Mouse (Mus musculus) ovary, adult 18-20 months (tissue): Measurements from ENCODE around the gene Ndufs4.

Source experiments
- DNase-seq: peaks from one replicate; pipeline ENCODE4 v3.0.0; 2022; ENCODE audit warnings: low spot score, mixed read lengths

Gene Ndufs4

DNA sequence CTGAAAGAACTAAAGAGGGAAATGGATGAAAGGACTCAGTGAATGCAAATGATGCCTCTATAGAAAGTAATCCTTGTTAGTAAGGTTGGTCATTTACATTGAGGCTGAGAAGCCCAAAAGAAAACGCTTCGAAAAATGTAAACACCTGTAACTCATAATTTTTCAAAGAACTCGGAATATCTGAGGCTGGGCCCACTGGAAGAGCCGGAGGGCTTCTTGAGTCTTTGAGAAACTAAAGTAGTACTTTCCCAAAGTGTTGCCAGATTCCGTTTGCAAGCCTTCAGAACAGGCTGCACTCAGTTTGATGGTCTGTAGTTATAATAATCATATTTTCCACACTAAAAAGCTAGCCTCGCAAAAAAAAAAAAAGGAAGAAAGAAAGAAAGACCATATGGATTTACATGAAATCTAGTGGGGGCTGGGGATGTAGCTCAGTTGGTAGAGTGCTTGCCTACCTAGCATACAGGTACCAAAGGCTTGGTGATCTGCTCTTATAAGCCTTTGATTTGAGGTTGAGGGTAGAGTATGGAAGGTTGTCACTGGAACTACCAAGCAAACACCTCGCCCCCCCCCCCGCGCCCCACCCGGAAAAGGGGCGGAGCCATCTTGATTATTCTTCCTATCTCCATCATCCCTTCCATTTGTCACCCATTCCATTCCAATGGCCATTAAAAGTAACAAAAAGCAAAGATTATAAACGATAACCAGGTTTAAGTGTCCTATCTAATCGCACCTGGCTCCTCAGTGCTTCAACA, at the start of gene Ndufs4:
Gene Ndufs4 (minus strand): TSS at position 48 of the 755 bp plus-strand sequence.
- DNase-seq: no peak

- no peak for DNase-seq
Measured at GRCm38 (mm10) chr13:114432491-114432890, 44.4 kb upstream of the Ndufs4 start.

DNA sequence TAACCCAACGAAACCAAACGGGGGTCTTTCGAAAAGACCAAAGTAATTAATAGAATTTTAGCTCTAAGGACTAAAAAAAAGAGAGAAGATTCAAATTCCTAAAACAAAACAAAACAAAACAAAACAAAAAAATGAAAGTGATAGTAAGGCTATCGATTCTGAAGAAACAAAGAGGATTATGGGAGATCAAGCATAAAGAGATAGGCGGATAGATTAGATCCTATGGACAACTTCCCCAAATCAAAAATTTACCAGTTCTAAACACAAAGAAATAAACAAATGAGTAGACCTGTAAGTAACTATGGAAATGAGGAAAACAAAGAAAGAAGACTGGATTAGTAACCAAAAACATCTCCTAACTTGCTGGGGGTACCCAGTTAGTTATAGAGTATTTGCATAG, 37.2 kb upstream of the Ndufs4 start:
- no peak for DNase-seq

DNA sequence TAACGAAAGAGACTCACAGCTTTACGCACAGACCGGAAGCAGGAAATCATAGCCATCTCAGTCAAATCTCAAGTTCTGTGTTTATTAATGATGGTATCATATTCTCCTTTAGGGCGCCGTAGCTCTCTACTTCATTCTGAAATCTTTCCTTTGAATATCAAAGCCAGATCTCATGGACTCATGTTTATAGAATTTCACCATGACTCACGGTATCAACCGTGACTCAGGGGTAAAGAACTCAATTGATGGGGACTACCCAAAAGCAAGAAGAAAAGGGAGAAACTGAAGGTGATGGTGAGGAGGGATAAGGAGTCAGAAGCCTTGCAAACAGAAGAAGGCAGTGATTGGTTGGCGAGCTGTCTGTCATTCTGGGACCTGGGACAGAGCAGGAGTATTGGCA, 32.2 kb upstream of the Ndufs4 start:
- no peak for DNase-seq

DNA sequence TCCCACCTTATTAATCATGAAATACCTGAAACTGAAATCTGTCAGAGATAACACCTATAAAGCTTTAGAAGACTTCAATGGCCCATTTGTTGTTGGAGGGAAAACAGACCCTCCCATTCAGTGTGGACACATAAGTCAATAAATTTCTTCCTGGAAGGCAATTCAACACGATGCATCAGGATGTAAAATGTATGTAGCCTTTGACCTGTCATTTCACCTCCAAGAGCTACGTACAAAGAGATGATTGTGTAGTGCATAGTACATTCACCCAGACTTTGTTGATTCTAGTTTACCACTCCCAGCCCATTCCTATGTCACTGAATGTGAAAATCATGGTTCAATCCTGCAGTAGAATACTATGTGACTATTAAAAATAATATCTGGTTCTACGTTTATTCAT, 31.3 kb upstream of the Ndufs4 start:
- no peak for DNase-seq

DNA sequence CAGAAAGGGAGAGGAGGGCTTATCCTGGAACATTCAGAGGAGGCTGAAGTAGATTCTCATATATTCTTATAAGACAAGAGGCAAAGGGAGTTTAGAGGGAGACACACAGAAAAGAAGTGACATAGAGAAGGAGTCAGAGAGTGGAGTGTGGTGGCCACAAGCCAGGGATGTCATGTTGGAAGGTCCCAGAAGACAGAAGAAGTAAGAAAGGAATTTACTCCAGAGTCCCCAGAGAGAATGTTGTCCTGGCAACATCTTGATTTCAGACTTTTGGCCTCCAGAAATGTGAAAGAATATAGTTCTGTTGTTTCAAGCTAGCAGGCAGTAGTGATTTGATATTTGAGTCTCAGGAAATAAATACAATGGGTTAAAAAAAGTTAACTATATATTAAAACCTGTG, 24.3 kb upstream of the Ndufs4 start:
- DNase-seq: no peak

DNA sequence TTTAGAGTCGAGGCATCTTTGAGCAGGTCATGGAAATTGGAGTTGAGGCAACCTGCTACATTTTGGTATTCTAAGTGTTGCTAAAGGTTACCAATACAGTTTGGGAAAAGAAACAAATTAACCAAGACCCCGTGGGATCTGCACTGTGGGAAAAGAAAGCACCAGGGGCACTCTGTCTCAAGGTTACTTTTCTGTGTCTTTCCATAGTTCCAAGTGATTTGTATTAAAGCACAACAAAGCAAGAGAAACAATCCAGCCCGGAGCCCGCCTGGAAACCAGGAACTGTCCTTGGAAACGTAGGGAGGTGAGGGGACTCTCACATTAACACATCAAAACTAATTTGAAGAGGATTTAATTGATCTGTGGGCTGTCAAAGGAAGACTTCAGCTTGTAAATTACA, 18.8 kb upstream of the Ndufs4 start:
- DNase-seq: no peak

- DNase-seq: no peak
Measured at GRCm38 (mm10) chr13:114406424-114406823, 18.4 kb upstream of the Ndufs4 start.

GRCm38 (mm10) chr13:114405100-114405715, 17.1 kb upstream of the Ndufs4 start:
- DNase-seq: no peak

GRCm38 (mm10) chr13:114398906-114399305, 10.8 kb upstream of the Ndufs4 start:
- no peak for DNase-seq

DNA sequence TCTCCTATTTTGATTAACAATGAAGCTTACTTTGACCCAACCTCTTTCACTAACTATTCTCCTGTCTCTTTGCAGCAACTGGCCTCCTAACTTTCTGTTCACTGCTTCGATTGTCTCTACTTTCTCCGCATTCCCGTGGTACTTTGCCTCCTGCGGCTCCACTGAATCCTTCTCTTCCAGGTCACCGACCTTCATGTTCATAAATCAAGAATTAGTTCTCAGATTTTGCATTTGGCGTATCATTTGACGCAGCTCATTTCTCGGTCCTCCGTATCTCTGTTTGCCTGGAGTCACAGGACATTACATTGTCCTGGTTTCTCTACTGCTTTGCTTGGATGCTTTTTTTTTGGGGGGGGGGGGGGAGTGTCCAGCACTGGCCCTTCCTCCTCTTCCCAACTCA, 9.2 kb upstream of the Ndufs4 start:
- no peak for DNase-seq

DNA sequence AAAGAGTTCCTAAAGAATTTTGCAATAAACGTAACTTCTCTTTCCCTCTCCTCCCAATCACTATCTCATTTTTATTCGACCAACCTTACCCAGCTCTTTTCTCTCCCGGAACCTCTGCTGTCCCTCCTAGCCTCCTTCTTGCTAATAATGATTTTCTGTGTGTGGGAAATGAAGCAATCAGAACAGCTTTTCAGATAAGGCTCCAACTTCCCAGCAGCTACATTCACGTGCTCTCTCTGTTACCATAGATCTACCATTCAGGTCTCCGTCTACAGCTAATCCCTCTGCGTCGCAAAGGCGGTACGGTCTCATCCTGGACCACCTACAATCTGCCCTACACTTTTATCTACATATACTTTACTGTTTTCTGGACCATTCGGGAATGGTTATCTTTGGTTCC, 8.8 kb upstream of the Ndufs4 start:
- no peak for DNase-seq

DNA sequence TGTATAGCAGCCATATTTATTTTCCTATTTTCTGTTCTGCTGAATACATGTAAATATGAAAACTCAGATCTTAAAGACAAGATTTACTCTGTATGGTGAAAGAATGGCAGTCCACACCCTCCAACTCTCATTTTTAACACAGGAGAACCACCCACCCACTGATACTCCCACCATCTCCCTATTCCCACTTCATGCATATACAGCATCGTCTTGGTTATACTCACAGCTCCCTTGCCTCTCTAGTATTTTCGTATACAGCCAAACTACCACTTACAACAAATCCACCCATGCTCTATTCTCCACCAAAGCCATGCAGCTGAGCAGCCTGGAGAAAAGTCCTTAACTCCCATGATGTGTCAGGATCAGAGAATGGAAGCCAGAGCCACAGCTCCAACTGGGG, 6.7 kb upstream of the Ndufs4 start:
- DNase-seq: no peak

DNA sequence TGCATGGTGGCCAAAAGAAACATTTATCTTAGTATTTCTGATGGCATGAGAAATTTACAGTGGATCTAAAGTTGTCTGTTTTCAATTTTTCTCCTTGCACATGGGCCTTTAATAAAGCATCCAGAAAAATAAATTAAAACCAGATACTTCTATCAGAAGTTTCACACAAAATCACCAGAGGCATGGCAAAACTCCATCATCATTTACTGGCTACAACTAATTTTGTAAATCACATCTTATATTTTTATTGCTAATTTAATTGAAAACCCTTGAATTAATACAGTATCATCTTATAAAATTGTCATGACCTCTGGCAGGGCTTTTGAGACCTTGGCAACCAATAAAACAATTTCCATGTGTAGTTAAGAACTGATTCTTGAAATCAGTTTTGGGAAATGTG, 4.4 kb upstream of the Ndufs4 start:
- no peak for DNase-seq

DNA sequence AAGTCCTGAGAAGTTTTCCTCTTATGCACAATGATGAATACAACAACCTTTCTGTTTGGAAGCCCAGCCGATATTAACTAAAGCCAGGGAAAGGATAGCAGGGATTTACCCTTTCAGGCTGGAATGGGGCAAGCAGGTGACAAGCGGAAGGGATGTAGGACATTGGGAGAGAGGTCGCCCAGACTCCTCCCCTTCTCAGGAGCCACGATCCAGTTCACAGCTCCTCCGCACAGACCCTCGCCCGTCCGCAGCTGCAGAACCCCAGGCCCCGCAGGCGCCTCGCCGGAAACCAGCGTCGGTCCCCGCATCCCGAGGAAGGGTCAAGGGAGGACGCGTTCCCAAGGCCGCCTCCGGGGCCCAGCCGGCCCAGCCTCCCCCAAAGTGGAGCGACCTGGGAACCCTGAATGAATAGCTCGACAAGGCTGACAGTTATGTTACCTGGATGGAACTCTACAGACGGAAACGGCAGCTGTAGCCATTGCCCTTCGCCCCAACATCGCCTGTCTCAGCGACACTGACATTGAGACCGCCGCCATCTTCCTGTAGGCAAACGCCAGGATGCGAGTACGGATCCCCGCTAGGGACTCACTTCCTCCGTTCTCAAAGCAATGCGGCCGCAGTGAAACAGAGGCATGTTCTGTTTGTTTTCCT, 412 bp downstream of the Ndufs4 start:
- DNase-seq: peak; percentile 80

GRCm38 (mm10) chr13:114387074-114387487, 977 bp downstream of the Ndufs4 start:
- no peak for DNase-seq

DNA sequence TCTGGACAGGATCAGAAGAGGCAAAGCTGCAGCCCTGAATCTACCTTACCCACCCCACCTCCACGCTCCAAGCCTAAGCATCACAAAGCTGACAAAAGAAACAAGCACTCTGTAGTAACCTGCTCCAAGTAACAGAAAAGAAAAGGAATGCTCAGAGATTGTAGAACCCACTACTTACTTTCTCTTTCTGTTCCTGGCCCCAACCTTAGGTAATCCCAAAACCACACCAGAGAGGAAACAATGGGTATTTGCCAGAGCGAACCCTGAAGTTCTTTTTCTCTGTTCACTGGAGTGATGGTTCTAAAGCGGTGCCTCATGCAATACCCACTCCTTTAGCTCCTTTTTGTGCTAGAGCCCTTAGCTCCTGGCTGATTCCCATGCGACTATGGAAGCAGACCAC, 11.5 kb downstream of the Ndufs4 start:
- DNase-seq: no peak

- DNase-seq: no peak
Measured at GRCm38 (mm10) chr13:114362086-114362485, 26.0 kb downstream of the Ndufs4 start.

DNA sequence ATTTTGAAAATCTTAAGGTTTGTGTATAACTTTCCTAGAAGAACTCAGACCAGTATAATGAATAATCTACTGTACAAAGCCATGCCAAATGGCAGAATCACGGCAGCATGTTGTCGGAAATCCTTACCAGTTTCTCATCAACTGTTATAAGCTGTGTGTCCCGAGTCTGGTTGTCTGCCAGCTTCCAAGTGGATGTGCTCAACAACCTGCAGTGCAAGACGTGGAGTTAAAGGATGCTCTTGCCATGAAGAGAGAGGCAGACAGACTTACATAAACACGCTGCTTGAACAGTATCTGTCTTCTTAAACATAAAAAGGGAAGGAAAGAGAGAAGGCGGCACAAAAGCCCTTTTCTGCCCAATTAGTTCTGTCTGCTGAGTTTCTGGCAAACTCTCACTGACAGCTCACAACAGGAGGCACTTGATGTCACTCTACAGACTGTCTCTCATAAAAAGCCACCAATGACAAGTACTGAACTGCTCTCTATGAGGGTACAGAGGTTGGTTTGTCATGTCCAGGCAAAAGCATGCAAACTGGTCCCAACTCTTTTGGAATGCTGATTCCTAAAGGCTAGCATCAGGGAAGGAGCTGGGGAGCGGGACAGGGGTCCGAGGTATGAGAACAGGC, 36.6 kb downstream of the Ndufs4 start:
- DNase-seq: no peak

DNA sequence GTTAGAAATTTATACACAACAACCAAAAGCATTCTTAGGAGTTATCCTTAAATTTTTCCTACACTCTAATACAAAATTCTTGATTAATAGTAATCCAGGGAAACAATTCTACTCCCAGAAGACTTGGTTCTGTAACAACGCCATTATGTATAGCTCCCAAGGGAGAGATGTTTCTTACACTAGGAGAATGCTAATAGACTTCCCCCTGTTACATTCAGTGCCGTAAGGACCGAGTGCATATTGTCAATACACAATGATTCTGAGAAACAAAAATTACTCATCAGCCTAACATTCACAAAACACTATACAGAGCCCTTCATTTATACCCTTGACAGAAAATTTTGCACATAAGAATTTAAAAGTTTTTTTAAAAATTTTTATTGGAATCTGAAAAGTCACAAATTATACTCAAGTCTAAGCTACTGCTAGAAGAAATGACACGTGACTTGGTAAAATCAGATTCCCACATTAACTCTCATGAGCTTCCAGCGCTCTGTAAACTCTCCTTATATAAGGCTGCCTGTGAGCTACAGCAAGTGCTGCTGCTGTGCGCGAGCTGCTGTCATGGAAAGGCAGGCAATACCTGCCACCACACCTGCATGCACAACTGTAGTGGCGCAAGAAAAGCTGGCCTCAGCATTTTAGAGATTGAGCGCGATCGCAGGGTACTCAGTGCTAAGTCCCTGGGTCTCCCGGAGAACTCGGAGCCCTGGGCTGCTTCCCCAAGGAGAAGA, 42.9 kb downstream of the Ndufs4 start:
- no peak for DNase-seq

GRCm38 (mm10) chr13:114344220-114344973, 43.7 kb downstream of the Ndufs4 start:
- DNase-seq: no peak
